Mouse (Mus musculus) MEL (cell line): ENCODE data around the gene Bag3. TPM values are rescaled to one million over a fixed set of nuclear protein-coding genes. Genes with fewer than 3 reads are reported as not detected.

Experiments used
- DNase-seq: peaks from one replicate; pipeline ENCODE4 v3.0.0; 2011; ENCODE audit warnings: low read depth, low spot score
- H3K27ac ChIP-seq: 2 replicates; pipeline ENCODE4 v1.5.1; 2012; ENCODE audit warnings: low read depth, mild to moderate bottlenecking, control low read depth, low read length, moderate library complexity; ENCODE audit not compliant: control insufficient read depth
- H3K27me3 ChIP-seq, 2 experiments: fragments of 150-350 bp in 1 of 2; sonication (generic) in 1 of 2; 2 replicates each; pipeline ENCODE4 v1.6.1; 2012; ENCODE audit warnings: low read length in 2 of 2, mild to moderate bottlenecking in 2 of 2, improper control_type of control experiment in 1 of 2, moderate library complexity in 1 of 2; ENCODE audit not compliant: insufficient read depth in 2 of 2, control insufficient read depth in 1 of 2
- H3K36me3 ChIP-seq, 2 experiments: 2 replicates each; pipeline ENCODE4 v1.6.1; 2012 to 2014; ENCODE audit warnings: low read length in 2 of 2, improper control_type of control experiment in 1 of 2, inconsistent platforms in 1 of 2, mild to moderate bottlenecking in 1 of 2; ENCODE audit not compliant: insufficient read depth in 2 of 2, control insufficient read depth in 1 of 2
- H3K4me1 ChIP-seq, 2 experiments: fragments of 150-350 bp in 1 of 2; sonication (generic) in 1 of 2; 2 replicates each; pipeline ENCODE4 v1.6.1; 2012; ENCODE audit warnings: low read length in 2 of 2, improper control_type of control experiment in 1 of 2, mild to moderate bottlenecking in 1 of 2; ENCODE audit not compliant: insufficient read depth in 2 of 2, control insufficient read depth in 1 of 2
- H3K4me3 ChIP-seq, 2 experiments: fragments of 150-350 bp in 1 of 2; sonication (generic) in 1 of 2; 2 replicates each; pipeline ENCODE4 v1.5.1; 2012; ENCODE audit warnings: low read depth in 2 of 2, low read length in 2 of 2, mild to moderate bottlenecking in 2 of 2, moderate library complexity in 2 of 2, control low read depth in 1 of 2, improper control_type of control experiment in 1 of 2; ENCODE audit not compliant: control insufficient read depth in 1 of 2, insufficient read depth in 1 of 2
- H3K79me2 ChIP-seq: 2 replicates; pipeline ENCODE4 v1.6.1; 2012; ENCODE audit warnings: mild to moderate bottlenecking, low read length, moderate library complexity; ENCODE audit not compliant: control insufficient read depth, poor library complexity, insufficient read depth
- H3K9ac ChIP-seq: 2 replicates; pipeline ENCODE4 v1.6.1; 2012; ENCODE audit warnings: low read depth, mild to moderate bottlenecking, control low read depth, low read length, moderate library complexity; ENCODE audit not compliant: control insufficient read depth, poor library complexity, severe bottlenecking
- H3K9me3 ChIP-seq: fragments of 150-350 bp; sonication (generic); replicated peaks from 2 replicates; pipeline ENCODE4 v1.6.1; 2012; ENCODE audit warnings: mild to moderate bottlenecking, low read length, improper control_type of control experiment, moderate library complexity; ENCODE audit not compliant: insufficient read depth
- CHD1 ChIP-seq: IDR thresholded peaks from 2 replicates; pipeline ENCODE4 v1.6.1; 2012; ENCODE audit warnings: low read depth, mild to moderate bottlenecking, inconsistent platforms, low read length, improper control_type of control experiment
- CHD2 ChIP-seq: IDR thresholded peaks from 2 replicates; pipeline ENCODE4 v1.6.1; 2011; ENCODE audit warnings: low read length, improper control_type of control experiment
- CTCF ChIP-seq, 3 experiments: IDR thresholded peaks in 2 of 3; conservative IDR thresholded peaks in 1 of 3; 2 replicates each; pipeline ENCODE4 v1.5.1; 2011 to 2012; ENCODE audit warnings: low read length in 3 of 3, low read depth in 2 of 3, mild to moderate bottlenecking in 2 of 3, improper control_type of control experiment in 1 of 3, inconsistent platforms in 1 of 3, mixed read lengths in 1 of 3, moderate library complexity in 1 of 3; ENCODE audit not compliant: control insufficient read depth in 1 of 3, insufficient read depth in 1 of 3, poor library complexity in 1 of 3, severe bottlenecking in 1 of 3
- E2F4 ChIP-seq: IDR thresholded peaks from 2 replicates; pipeline ENCODE4 v1.6.1; 2011; ENCODE audit warnings: low read depth, low read length, improper control_type of control experiment, borderline replicate concordance
- ELF1 ChIP-seq: IDR thresholded peaks from 2 replicates; pipeline ENCODE4 v1.6.1; 2014; ENCODE audit warnings: low read depth, mild to moderate bottlenecking, inconsistent platforms, low read length, improper control_type of control experiment, moderate library complexity
- EP300 ChIP-seq, 2 experiments: IDR thresholded peaks; 2 replicates each; pipeline ENCODE4 v1.6.1; 2011; ENCODE audit warnings: improper control_type of control experiment in 2 of 2, low read length in 2 of 2, low read depth in 1 of 2, mild to moderate bottlenecking in 1 of 2
- ETS1 ChIP-seq: IDR thresholded peaks from 2 replicates; pipeline ENCODE4 v1.6.1; 2012; ENCODE audit warnings: low read depth, mild to moderate bottlenecking, inconsistent platforms, low read length, improper control_type of control experiment, moderate library complexity
- GABPA ChIP-seq: IDR thresholded peaks from 2 replicates; pipeline ENCODE4 v1.6.1; 2012; ENCODE audit warnings: low read depth, mild to moderate bottlenecking, inconsistent platforms, low read length, improper control_type of control experiment, moderate library complexity
- GATA1 ChIP-seq: IDR thresholded peaks from 2 replicates; pipeline ENCODE4 v1.6.1; 2011; ENCODE audit warnings: low read depth, low read length, improper control_type of control experiment
- HCFC1 ChIP-seq: IDR thresholded peaks from 2 replicates; pipeline ENCODE4 v1.6.1; 2012; ENCODE audit warnings: low read depth, mild to moderate bottlenecking, inconsistent platforms, low read length, improper control_type of control experiment, moderate library complexity
- JUND ChIP-seq: IDR thresholded peaks from 2 replicates; pipeline ENCODE4 v1.6.1; 2011; ENCODE audit warnings: low read depth, mild to moderate bottlenecking, improper control_type of control experiment, low read length
- KAT2A ChIP-seq: conservative IDR thresholded peaks from 2 replicates; pipeline ENCODE4 v1.6.1; 2012; ENCODE audit warnings: low read depth, low read length, improper control_type of control experiment, inconsistent platforms
- MYB ChIP-seq: IDR thresholded peaks from 2 replicates; pipeline ENCODE4 v1.6.1; 2011; ENCODE audit warnings: mild to moderate bottlenecking, low read depth, low read length, improper control_type of control experiment
- MYC ChIP-seq: IDR thresholded peaks from 2 replicates; pipeline ENCODE4 v1.6.1; 2011; ENCODE audit warnings: low read depth, mild to moderate bottlenecking, low read length, improper control_type of control experiment, moderate library complexity
- NELFE ChIP-seq: IDR thresholded peaks from 2 replicates; pipeline ENCODE4 v1.6.1; 2011; ENCODE audit warnings: low read depth, low read length, improper control_type of control experiment
- POLR2A ChIP-seq, 2 experiments: IDR thresholded peaks; 2 replicates each; pipeline ENCODE4 v1.6.1; 2011 to 2012; ENCODE audit warnings: low read length in 2 of 2, mild to moderate bottlenecking in 2 of 2, control low read depth in 1 of 2, improper control_type of control experiment in 1 of 2, low read depth in 1 of 2, moderate library complexity in 1 of 2; ENCODE audit not compliant: control insufficient read depth in 1 of 2, insufficient read depth in 1 of 2, poor library complexity in 1 of 2
- POLR2AphosphoS2 ChIP-seq: IDR thresholded peaks from 2 replicates; pipeline ENCODE4 v1.6.1; 2011; ENCODE audit warnings: low read length, improper control_type of control experiment
- POLR2AphosphoS5 ChIP-seq: IDR thresholded peaks from 2 replicates; pipeline ENCODE4 v1.6.1; 2012; ENCODE audit warnings: low read depth, borderline replicate concordance, mild to moderate bottlenecking, inconsistent platforms, low read length, moderate library complexity, mixed read lengths
- RAD21 ChIP-seq: IDR thresholded peaks from 2 replicates; pipeline ENCODE4 v1.6.1; 2011; ENCODE audit warnings: mild to moderate bottlenecking, low read depth, low read length, improper control_type of control experiment
- SMC3 ChIP-seq: IDR thresholded peaks from 2 replicates; pipeline ENCODE4 v1.6.1; 2011; ENCODE audit warnings: low read depth, low read length, improper control_type of control experiment
- TAL1 ChIP-seq: IDR thresholded peaks from 2 replicates; pipeline ENCODE4 v1.6.1; 2012; ENCODE audit warnings: mild to moderate bottlenecking, inconsistent platforms, low read length, moderate library complexity, mixed read lengths
- UBTF ChIP-seq: IDR thresholded peaks from 2 replicates; pipeline ENCODE4 v1.6.1; 2012; ENCODE audit warnings: low read depth, mild to moderate bottlenecking, inconsistent platforms, low read length, improper control_type of control experiment, moderate library complexity, borderline replicate concordance; ENCODE audit not compliant: insufficient read depth
- USF2 ChIP-seq, 2 experiments: IDR thresholded peaks; 2 replicates each; pipeline ENCODE4 v1.6.1; 2011 to 2012; ENCODE audit warnings: improper control_type of control experiment in 2 of 2, low read length in 2 of 2, borderline replicate concordance in 1 of 2, inconsistent platforms in 1 of 2, low read depth in 1 of 2, mild to moderate bottlenecking in 1 of 2; ENCODE audit not compliant: insufficient read depth in 1 of 2
- ZKSCAN1 ChIP-seq: IDR thresholded peaks from 2 replicates; pipeline ENCODE4 v1.6.1; 2012; ENCODE audit warnings: low read depth, mild to moderate bottlenecking, inconsistent platforms, low read length, improper control_type of control experiment, moderate library complexity
- ZNF384 ChIP-seq: IDR thresholded peaks from 2 replicates; pipeline ENCODE4 v1.6.1; 2012; ENCODE audit warnings: low read depth, mild to moderate bottlenecking, inconsistent platforms, low read length, improper control_type of control experiment
- polyA plus RNA-seq, 2 experiments: library from polyadenylated mRNA; stranded (reverse) in 1 of 2; unstranded in 1 of 2; fragments of >175 nt in 1 of 2; fragments of >200 nt in 1 of 2; gene quantifications; 2 replicates each; pipeline versions ENCODE4 v1.2.1 to v1.2.4; 2012; ENCODE audit warnings: low replicate concordance in 2 of 2, low read depth in 1 of 2; ENCODE audit not compliant: insufficient read length in 2 of 2, insufficient read depth in 1 of 2, missing spikeins in 1 of 2
- total RNA-seq: library from RNA; depleted of rRNA; stranded (reverse); fragments of 300-350 nt; gene quantifications from 2 replicates; pipeline ENCODE4 v1.2.3, GENCODE M21; 2012

Gene Bag3
- total and polyA plus RNA-seq, 3 experiments: 5.1 to 13.4 TPM; not detected in 1

GRCm38 (mm10) chr7:128538769-128539168 lies 15.4 kb downstream of the Bag3 start:
- no peak for TF ChIP-seq POLR2A (IDR thresholded peaks at IDR 0.05; ENCODE audit: control insufficient read depth in 1 of 2, insufficient read depth in 1 of 2, low read depth in 1 of 2, low read length in 2 of 2, poor library complexity in 1 of 2)
- no peak for TF ChIP-seq MYB
- TF ChIP-seq JUND: no peak
- no peak for TF ChIP-seq SMC3
- TF ChIP-seq USF2 (IDR thresholded peaks at IDR 0.05; ENCODE audit: borderline replicate concordance in 1 of 2, insufficient read depth in 1 of 2, low read depth in 1 of 2, low read length in 2 of 2): no peak
- no peak for TF ChIP-seq GATA1
- no peak for TF ChIP-seq CTCF (IDR thresholded peaks at IDR 0.05 in 2 of 3, conservative IDR thresholded peaks at IDR 0.05 in 1 of 3; ENCODE audit: control insufficient read depth in 1 of 3, insufficient read depth in 1 of 3, low read depth in 2 of 3, low read length in 3 of 3, poor library complexity in 1 of 3, severe bottlenecking in 1 of 3)
- no peak for TF ChIP-seq ZNF384
- no peak for TF ChIP-seq GABPA
- no peak for TF ChIP-seq ELF1
- TF ChIP-seq RAD21: no peak
- no peak for TF ChIP-seq CHD1
- no peak for TF ChIP-seq MYC
- H3K27me3 ChIP-seq: no peaks in the 10 kb centered on the region
- peaks cover 14% of the 10 kb centered on the region for H3K79me2 ChIP-seq
- H3K9ac ChIP-seq: no peak overlapping the region
- peaks cover under 1 to 32% of the 10 kb centered on the region in 2 experiments for H3K36me3 ChIP-seq
- no peak overlapping the region for H3K4me3 ChIP-seq
- no peaks in the 10 kb centered on the region for H3K9me3 ChIP-seq
- no peak for DNase-seq
- H3K27ac ChIP-seq: no peak overlapping the region
- H3K4me1 ChIP-seq: peaks cover 30 to 34% of the 10 kb centered on the region in 2 experiments

DNA sequence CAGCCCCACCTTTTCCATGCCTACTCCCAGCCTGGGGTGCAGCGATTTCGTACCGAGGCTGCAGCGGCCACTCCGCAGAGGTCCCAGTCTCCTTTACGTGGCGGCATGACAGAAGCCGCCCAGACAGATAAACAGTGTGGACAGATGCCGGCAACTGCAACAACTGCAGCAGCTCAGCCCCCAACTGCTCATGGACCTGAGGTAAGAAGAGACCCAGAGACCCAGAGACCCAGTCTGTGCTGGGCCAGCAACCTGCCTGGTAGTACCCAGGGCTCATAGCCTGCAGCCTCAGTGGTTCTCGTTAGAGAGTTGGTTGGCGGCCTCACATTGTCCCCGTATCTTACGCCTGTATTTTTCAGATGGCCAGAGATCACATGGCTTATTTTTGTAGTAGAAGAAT lies 16.7 kb downstream of the Bag3 start:
- Histone ChIP-seq H3K27ac (no peak overlapping the region), H3K36me3 (peaks cover 3 to 18% of the 10 kb centered on the region in 2 experiments), H3K4me3 (no peak overlapping the region), H3K4me1 (peaks cover 18 to 22% of the 10 kb centered on the region in 2 experiments), H3K9me3 (no peaks in the 10 kb centered on the region), H3K79me2 (peaks cover 9% of the 10 kb centered on the region), H3K9ac (no peak overlapping the region), H3K27me3 (no peaks in the 10 kb centered on the region)
- TF ChIP-seq TAL1: no peak
- no peak for TF ChIP-seq E2F4
- no peak for TF ChIP-seq MYB
- no peak for TF ChIP-seq ELF1
- no peak for TF ChIP-seq KAT2A
- no peak for TF ChIP-seq RAD21
- no peak for TF ChIP-seq CHD2
- TF ChIP-seq UBTF: no peak
- no peak for TF ChIP-seq JUND
- TF ChIP-seq USF2 (IDR thresholded peaks at IDR 0.05; ENCODE audit: borderline replicate concordance in 1 of 2, insufficient read depth in 1 of 2, low read depth in 1 of 2, low read length in 2 of 2): no peak
- TF ChIP-seq MYC: no peak
- no peak for TF ChIP-seq GABPA
- no peak for TF ChIP-seq ETS1
- TF ChIP-seq EP300 (IDR thresholded peaks at IDR 0.05; ENCODE audit: low read depth in 1 of 2, low read length in 2 of 2): no peak
- TF ChIP-seq HCFC1: no peak
- TF ChIP-seq POLR2AphosphoS5: no peak
- TF ChIP-seq NELFE: no peak
- no peak for TF ChIP-seq ZKSCAN1
- no peak for TF ChIP-seq CHD1
- TF ChIP-seq POLR2AphosphoS2: no peak
- DNase-seq: no peak
